Mouse (Mus musculus) heart, adult 2 months (tissue): Measurements from ENCODE around the gene G530012D18Rik. TPM values are rescaled to one million over a fixed set of nuclear protein-coding genes. Genes with fewer than 3 reads are reported as not detected.
"Not testable (repeated sequence)": the region's sequence is repeated elsewhere in the genome, so short reads cannot be mapped to it uniquely, and the experiment has no call there.

ENCODE experiments used
- DNase-seq, 2 experiments: peaks; one replicate each; pipeline ENCODE4 v3.0.0; 2021
- H3K27ac ChIP-seq: fragments of 200-600 bp; 2 replicates; pipeline ENCODE4 v1.8.1; 2022
- H3K27me3 ChIP-seq: fragments of 200-500 bp; 2 replicates; pipeline ENCODE4 v1.6.1; 2012; ENCODE audit warnings: mild to moderate bottlenecking, low read length, inconsistent platforms, mixed read lengths; ENCODE audit not compliant: control insufficient read depth, insufficient read depth
- H3K36me3 ChIP-seq: fragments of 200-500 bp; 2 replicates; pipeline ENCODE4 v1.6.1; 2012; ENCODE audit warnings: low read length, inconsistent platforms; ENCODE audit not compliant: control insufficient read depth, insufficient read depth
- H3K4me1 ChIP-seq: fragments of 200-500 bp; 2 replicates; pipeline ENCODE4 v1.6.1; 2011; ENCODE audit warnings: low read length; ENCODE audit not compliant: control insufficient read depth, insufficient read depth
- H3K4me3 ChIP-seq: fragments of 200-600 bp; 2 replicates; pipeline ENCODE4 v1.8.1; 2022
- H3K79me2 ChIP-seq: fragments of 200-500 bp; replicated peaks from 2 replicates; pipeline ENCODE4 v1.6.1; 2012; ENCODE audit warnings: mild to moderate bottlenecking, inconsistent platforms, low read length, moderate library complexity, mixed read lengths; ENCODE audit not compliant: control insufficient read depth, insufficient read depth
- H3K9ac ChIP-seq: fragments of 200-500 bp; 2 replicates; pipeline ENCODE4 v1.6.1; 2012; ENCODE audit warnings: low read depth, mild to moderate bottlenecking, control low read depth, inconsistent platforms, low read length, mixed read lengths
- WGBS: fragments of 180-500 bp; shearing (Covaris S2); methylation state at CpG from one replicate; pipeline ENCODE4 v1.1.7; 2018; 5-methylcytosine and 5-hydroxymethylcytosine counted together
- intact Hi-C: fragments of 180-260 bp; cut with DNase I; formaldehyde crosslinking; loops from one replicate; pipeline ENCODE4 v1.15.1; 2025
- polyA plus RNA-seq: library from polyadenylated mRNA; depleted of rRNA; stranded (reverse); fragments of >200 nt; gene quantifications from 2 replicates; pipeline ENCODE4 v1.2.3, GENCODE M21; 2012; rRNA removed
- total RNA-seq, 2 experiments: library from RNA; stranded (reverse); gene quantifications; 2 replicates each; pipeline ENCODE4 v1.2.3; 2021

Gene G530012D18Rik
- total and polyA plus RNA-seq, 3 experiments, result not detected

- H3K36me3 ChIP-seq, DNase-seq, intact Hi-C loops, H3K9ac ChIP-seq, H3K4me1 ChIP-seq, H3K27ac ChIP-seq, H3K4me3 ChIP-seq, H3K79me2 ChIP-seq, H3K27me3 ChIP-seq: not testable (repeated sequence)
- no CpG with 5 or more reads among the region's 4 CpGs for whole genome bisulfite sequencing
Measured at GRCm38 (mm10) chr1:85610581-85610980, 35.1 kb downstream of the G530012D18Rik start.

- H3K79me2 ChIP-seq, intact Hi-C loops: not testable (repeated sequence)
- WGBS, result 88% methylated on average over 3 of the region's 3 CpGs
Measured at GRCm38 (mm10) chr1:85615096-85615495, 39.6 kb downstream of the G530012D18Rik start.

GRCm38 (mm10) chr1:85615819-85616218, 40.3 kb downstream of the G530012D18Rik start:
- H3K79me2 ChIP-seq, H3K27ac ChIP-seq, H3K27me3 ChIP-seq, H3K36me3 ChIP-seq, intact Hi-C loops, H3K4me1 ChIP-seq, H3K9ac ChIP-seq, DNase-seq, H3K4me3 ChIP-seq: not testable (repeated sequence)
- WGBS, result 48% methylated on average over 3 of the region's 3 CpGs

More at GRCm38 (mm10) chr1:85615096-85615495, 39.6 kb downstream of the G530012D18Rik start:
- not testable (repeated sequence) for H3K27ac ChIP-seq, H3K27me3 ChIP-seq, H3K9ac ChIP-seq, DNase-seq, H3K36me3 ChIP-seq, H3K4me3 ChIP-seq, H3K4me1 ChIP-seq

GRCm38 (mm10) chr1:85617161-85617560, 41.7 kb downstream of the G530012D18Rik start:
- 51% methylated on average over 4 of the region's 5 CpGs for WGBS
- intact Hi-C loops, H3K27ac ChIP-seq: not testable (repeated sequence)

GRCm38 (mm10) chr1:85618689-85619088, 43.2 kb downstream of the G530012D18Rik start:
- H3K4me3 ChIP-seq, H3K4me1 ChIP-seq, H3K9ac ChIP-seq, H3K79me2 ChIP-seq, intact Hi-C loops, H3K36me3 ChIP-seq, H3K27ac ChIP-seq, DNase-seq, H3K27me3 ChIP-seq: not testable (repeated sequence)
- WGBS, result 65% methylated on average over 1 of the region's 1 CpGs

More at GRCm38 (mm10) chr1:85617161-85617560, 41.7 kb downstream of the G530012D18Rik start:
- H3K36me3 ChIP-seq, H3K79me2 ChIP-seq, H3K4me1 ChIP-seq, DNase-seq, H3K27me3 ChIP-seq, H3K4me3 ChIP-seq, H3K9ac ChIP-seq: not testable (repeated sequence)

Other genes starting within 250 kb of the G530012D18Rik start
- 1 to 10 TPM; 3.0 to 3.2 TPM for gene Sp110, start 23.1 kb downstream of the G530012D18Rik start, total RNA-seq
- gene Sp110, start 23.1 kb downstream of the G530012D18Rik start, polyA plus RNA-seq, result 7.3 and 11.6 TPM in 2 replicates
- 1 to 10 TPM; 2.7 to 3.1 TPM for gene Sp140, start 24.7 kb downstream of the G530012D18Rik start, total RNA-seq
- 2.2 and 2.5 TPM in 2 replicates for gene Sp140, start 24.7 kb downstream of the G530012D18Rik start, polyA plus RNA-seq
- 10 to 100 TPM; 16.9 to 21.6 TPM for gene Sp100, start 74.3 kb downstream of the G530012D18Rik start, total RNA-seq
- 13.5 and 25.3 TPM in 2 replicates for gene Sp100, start 74.3 kb downstream of the G530012D18Rik start, polyA plus RNA-seq
- gene A630001G21Rik, start 203.0 kb downstream of the G530012D18Rik start, total RNA-seq, result under 1 TPM; 0.20 to 0.37 TPM
- 1.2 and 1.3 TPM in 2 replicates for gene A630001G21Rik, start 203.0 kb downstream of the G530012D18Rik start, polyA plus RNA-seq
- 100 to 1,000 TPM; 113 to 118 TPM for gene Cab39, start 217.8 kb downstream of the G530012D18Rik start, total RNA-seq
- 36.7 and 59.1 TPM in 2 replicates for gene Cab39, start 217.8 kb downstream of the G530012D18Rik start, polyA plus RNA-seq